Mouse (Mus musculus): ENCODE data around the gene Cep44. TPM values are rescaled to one million over a fixed set of nuclear protein-coding genes. Genes with fewer than 3 reads are reported as not detected.

Cep44 gene
- total RNA-seq (2023), result 10 to 100 TPM; 44.5 to 45.2 TPM

GRCm38 (mm10) chr8:56550558-56551360 is at the start of gene Cep44, which contains the start of gene Fbxo8:
Cep44 (minus strand) TSS chr8:56551047.
Fbxo8 (plus strand) TSS chr8:56551090.

Other genes starting within 250 kb of the Cep44 start
- 10 to 100 TPM; 47.3 to 50.7 TPM for gene Fbxo8, start within 50 bp of the Cep44 start, total RNA-seq (2023)